ENCODE assay signal across 9 mouse cellular contexts in the genomic region with DNA sequence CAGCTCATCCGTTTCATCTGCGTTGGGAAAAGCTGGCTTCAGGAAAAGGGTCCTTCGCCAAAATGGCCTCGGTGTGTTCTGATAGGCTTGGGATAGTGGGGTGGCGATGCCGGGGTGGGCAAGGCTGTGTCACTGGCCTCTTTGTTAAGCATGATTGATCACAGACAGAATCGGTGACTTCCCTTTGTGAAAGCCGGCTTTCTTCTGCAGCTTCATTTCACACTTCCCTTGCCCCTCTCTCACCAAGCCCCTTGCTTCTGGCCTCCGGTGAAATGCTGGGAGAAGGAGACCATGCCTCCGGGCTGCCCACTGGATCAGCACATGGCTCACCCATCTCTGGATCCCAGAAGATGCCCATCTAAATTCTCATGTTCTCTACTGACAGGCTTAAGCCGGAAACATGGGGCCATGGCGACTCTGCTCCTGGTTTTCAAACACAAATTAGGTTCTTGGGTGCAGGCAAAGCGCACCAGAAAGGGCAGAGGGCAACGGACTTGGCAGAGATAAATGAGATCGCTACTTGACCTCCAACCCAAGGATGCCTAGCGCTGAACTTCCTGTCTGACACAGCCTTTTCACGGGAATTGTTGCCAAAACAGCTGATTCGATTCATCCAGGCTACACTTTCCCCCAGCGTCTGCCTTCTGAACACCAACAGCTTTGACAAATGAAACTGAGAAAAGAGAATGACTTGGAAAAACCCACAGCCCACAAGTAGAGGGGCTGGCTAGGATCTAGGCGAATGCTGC.
A peak's percentile ranks its signal among the peaks of the same experiment; 100 is the strongest.
DNase-seq lines count a peak whose midpoint lies in the region; ATAC-seq lines count a peak whose summit lies in the region.
"Had no signal": no experiment of that assay in that cellular context is flagged by ENCODE, and none has a peak within 500 bp of the region (broad histone marks: within the 10 kb centered on the region; RNA-seq: fewer than 3 reads in every experiment).

No protein-coding gene starts in this region.

- intact Hi-C loops in heart, postnatal 10 days (cut with DNase I), result loop anchor here (10.0 kb wide), 1 partner anchor 233 kb away; no protein-coding TSS in a partner anchor

- H3K9me3 ChIP-seq in embryonic facial prominence, embryonic 14.5 days (ENCODE audit: control insufficient read depth, low read length), result no peaks in the 10 kb centered on the region
- H3K9me3 ChIP-seq in midbrain, embryonic 14.5 days (ENCODE audit: control insufficient read depth, low read length), result no peaks in the 10 kb centered on the region

- no peak overlapping the region; the same call in 1 of the 2 replicates for H3K27ac ChIP-seq in embryonic facial prominence, embryonic 14.5 days (replicated peaks; ENCODE audit: low read depth, low read length)
- 0 out of 2 replicates have a peak overlapping the region, but pooled peaks have one; percentile 6 for H3K27ac ChIP-seq in midbrain, embryonic 14.5 days (replicated peaks; ENCODE audit: low read depth, low read length)

- peak overlapping the region; percentile 36 for H3K4me2 ChIP-seq in embryonic facial prominence, embryonic 14.5 days (ENCODE audit: low read depth, low read length)
- H3K4me2 ChIP-seq in midbrain, embryonic 14.5 days (ENCODE audit: low read length), result peak overlapping the region; percentile 35

- no peaks in the 10 kb centered on the region for H3K27me3 ChIP-seq in embryonic facial prominence, embryonic 14.5 days (replicated peaks; ENCODE audit: control insufficient read depth, insufficient read depth, low read length)
- H3K27me3 ChIP-seq in midbrain, embryonic 14.5 days (ENCODE audit: control insufficient read depth, insufficient read depth, low read length), result no peaks in the 10 kb centered on the region

- no peak for ATAC-seq in embryonic facial prominence, embryonic 14.5 days (ENCODE audit: low read depth)
- ATAC-seq in midbrain, embryonic 14.5 days (ENCODE audit: low FRiP score, low TSS enrichment), result no peak

- peaks cover 18% of the 10 kb centered on the region for H3K4me1 ChIP-seq in embryonic facial prominence, embryonic 14.5 days (ENCODE audit: control insufficient read depth, insufficient read depth, low read length)
- peaks cover 14% of the 10 kb centered on the region for H3K4me1 ChIP-seq in midbrain, embryonic 14.5 days (ENCODE audit: control insufficient read depth, insufficient read depth, low read length)

- no peak overlapping the region for H3K9ac ChIP-seq in embryonic facial prominence, embryonic 14.5 days (ENCODE audit: low read depth, low read length)
- H3K9ac ChIP-seq in midbrain, embryonic 14.5 days (replicated peaks; ENCODE audit: low read length), result no peak overlapping the region; the same call in 1 of the 2 replicates

- H3K36me3 ChIP-seq in embryonic facial prominence, embryonic 14.5 days (ENCODE audit: control insufficient read depth, insufficient read depth, low read length), result no peaks in the 10 kb centered on the region
- no peaks in the 10 kb centered on the region for H3K36me3 ChIP-seq in midbrain, embryonic 14.5 days (ENCODE audit: control insufficient read depth, insufficient read depth, low read length)

- DNase-seq in cerebellum, postnatal 10 days, result peak; percentile 78 to 79
- no peak for DNase-seq in cerebellum, adult 11 months
- no peak for DNase-seq in embryonic facial prominence, embryonic 14.5 days (ENCODE audit: low spot score)
- DNase-seq in kidney, postnatal 10 days, result peak; percentile 51
- peak; percentile 47 for DNase-seq in midbrain, embryonic 14.5 days
- no peak for DNase-seq in thymus, postnatal 25 days
- no peak for DNase-seq in thymus, postnatal 36 days
- DNase-seq in heart, postnatal 10 days, result no peak
- DNase-seq: spleen, adult 18-20 months had no signal

- 26% methylated on average over 20 of the region's 20 CpGs for WGBS in embryonic facial prominence, embryonic 14.5 days
- WGBS in midbrain, embryonic 14.5 days, result 8% methylated on average over 20 of the region's 20 CpGs

- no peak overlapping the region for H3K4me3 ChIP-seq in embryonic facial prominence, embryonic 14.5 days (ENCODE audit: low read depth, low read length)
- no peak overlapping the region for H3K4me3 ChIP-seq in midbrain, embryonic 14.5 days (replicated peaks; ENCODE audit: low read depth, low read length)

Comparison
In these comparisons a context has a peak if more than half of its experiments do, and no peak if none do; other contexts are left out.
1. DNase-seq: peak in cerebellum, postnatal 10 days (2 of 2), kidney, postnatal 10 days (single experiment) and midbrain, embryonic 14.5 days (single experiment); none in cerebellum, adult 11 months (single experiment), embryonic facial prominence, embryonic 14.5 days (single experiment), thymus, postnatal 25 days (single experiment), thymus, postnatal 36 days (0 of 2) and heart, postnatal 10 days (0 of 2).